Mouse (Mus musculus) midbrain, postnatal 0 days (tissue): ENCODE results near the gene Dpp7. TPM values are rescaled to one million over a fixed set of nuclear protein-coding genes. Genes with fewer than 3 reads are reported as not detected.

Experiments used
- ATAC-seq: fragments of 200-750 bp; cut with Nextera tagmentation; 2 replicates; pipeline ENCODE4 v1.8.0; 2017; ENCODE audit warnings: moderate number of reproducible peaks, mild to moderate bottlenecking, moderate TSS enrichment, moderate library complexity; ENCODE audit not compliant: low FRiP score
- DNase-seq: peaks from one replicate; pipeline ENCODE4 v3.0.0-alpha.2; 2015; ENCODE audit warnings: low spot score
- H3K27ac ChIP-seq: fragments of 300-500 bp; sonication (generic); 2 replicates; pipeline ENCODE4 v1.5.1; 2014; ENCODE audit warnings: low read depth, mild to moderate bottlenecking, low read length, mixed read lengths
- H3K27me3 ChIP-seq: fragments of 300-500 bp; sonication (generic); 2 replicates; pipeline ENCODE4 v1.6.1; 2014; ENCODE audit warnings: low read length, control low read depth, mixed read lengths; ENCODE audit not compliant: insufficient read depth
- H3K36me3 ChIP-seq: fragments of 300-500 bp; sonication (generic); 2 replicates; pipeline ENCODE4 v1.6.1; 2014; ENCODE audit warnings: low read length, control low read depth, mixed read lengths; ENCODE audit not compliant: insufficient read depth
- H3K4me1 ChIP-seq: fragments of 300-500 bp; sonication (generic); 2 replicates; pipeline ENCODE4 v1.6.1; 2014; ENCODE audit warnings: mild to moderate bottlenecking, control low read depth, antibody characterized with exemption, low read length, mixed read lengths; ENCODE audit not compliant: insufficient read depth
- H3K4me2 ChIP-seq: fragments of 300-500 bp; sonication (generic); 2 replicates; pipeline ENCODE4 v1.6.1; 2014; ENCODE audit warnings: low read depth, mild to moderate bottlenecking, low read length, mixed read lengths; ENCODE audit not compliant: poor library complexity, severe bottlenecking
- H3K4me3 ChIP-seq: fragments of 300-500 bp; sonication (generic); 2 replicates; pipeline ENCODE4 v1.5.1; 2014; ENCODE audit warnings: low read depth, mild to moderate bottlenecking, low read length, moderate library complexity
- H3K9ac ChIP-seq: fragments of 300-500 bp; sonication (generic); replicated peaks from 2 replicates; pipeline ENCODE4 v1.6.1; 2014; ENCODE audit warnings: mild to moderate bottlenecking, low read length, moderate library complexity, mixed read lengths; ENCODE audit not compliant: poor library complexity, severe bottlenecking
- H3K9me3 ChIP-seq: fragments of 300-500 bp; sonication (generic); 2 replicates; pipeline ENCODE4 v1.6.1; 2016; ENCODE audit warnings: low read length, control low read depth
- CTCF ChIP-seq: IDR thresholded peaks from 2 replicates; pipeline ENCODE4 v1.5.1; 2016; ENCODE audit warnings: antibody characterized with exemption, mild to moderate bottlenecking
- WGBS: fragments of 180-500 bp; shearing (Covaris S2); extraction: QIAGEN DNeasy Blood & Tissue Kit; methylation state at CpG from one replicate; pipeline ENCODE4 v1.1.7; 2014; 5-methylcytosine and 5-hydroxymethylcytosine counted together
- polyA plus RNA-seq: library from polyadenylated mRNA; unstranded; fragments of >200 nt; fragmentation: Nextera tagmentation; extraction: Ambion mirVana; gene quantifications from 2 replicates; pipeline ENCODE4 v1.2.1, GENCODE M21; 2015
- total RNA-seq: library from RNA; depleted of rRNA; stranded (reverse); fragments of >200 nt; gene quantifications from 2 replicates; pipeline ENCODE4 v1.2.3, GENCODE M21; 2014

Gene Dpp7
- total and polyA plus RNA-seq, 2 experiments from 2014 or later: 14.9 to 22.7 TPM

GRCm38 (mm10) chr2:25349499-25349898 lies 6.7 kb downstream of the Dpp7 start:
- Histone ChIP-seq H3K9ac (no peak overlapping the region), H3K4me2 (no peak overlapping the region), H3K4me1 (no peaks in the 10 kb centered on the region), H3K4me3 (no peak overlapping the region), H3K9me3 (no peaks in the 10 kb centered on the region), H3K27me3 (no peaks in the 10 kb centered on the region), H3K27ac (no peak overlapping the region), H3K36me3 (peaks cover 73% of the 10 kb centered on the region)
- DNase-seq (no peak), ATAC-seq (no peak)
- WGBS: 94% methylated on average over 4 of the region's 4 CpGs
- TF ChIP-seq CTCF: no peak

- no peak overlapping the region for H3K4me3 ChIP-seq
- peaks cover 81% of the 10 kb centered on the region for H3K36me3 ChIP-seq
- H3K27ac ChIP-seq: no peak overlapping the region
- no peaks in the 10 kb centered on the region for H3K4me1 ChIP-seq
- WGBS: 91% methylated on average over 7 of the region's 7 CpGs
- no peak overlapping the region for H3K9ac ChIP-seq
- no peak for TF ChIP-seq CTCF
- H3K27me3 ChIP-seq: no peaks in the 10 kb centered on the region
- no peaks in the 10 kb centered on the region for H3K9me3 ChIP-seq
- ATAC-seq (no peak), DNase-seq (no peak)
- no peak overlapping the region for H3K4me2 ChIP-seq
Measured at GRCm38 (mm10) chr2:25348162-25348561, 8.0 kb downstream of the Dpp7 start.

GRCm38 (mm10) chr2:25338303-25338702 lies 17.9 kb downstream of the Dpp7 start:
- no peaks in the 10 kb centered on the region for H3K9me3 ChIP-seq
- no peak for ATAC-seq
- H3K27me3 ChIP-seq: no peaks in the 10 kb centered on the region
- H3K27ac ChIP-seq: no peak overlapping the region
- TF ChIP-seq CTCF: no peak
- H3K4me1 ChIP-seq: peaks cover 5% of the 10 kb centered on the region; the same call in 1 of the 2 replicates
- H3K9ac ChIP-seq: no peak overlapping the region
- peaks cover 63% of the 10 kb centered on the region for H3K36me3 ChIP-seq
- no peak for DNase-seq
- H3K4me2 ChIP-seq: no peak overlapping the region
- WGBS: 97% methylated on average over 6 of the region's 6 CpGs
- H3K4me3 ChIP-seq: no peak overlapping the region

- H3K4me1 ChIP-seq: peaks cover 7% of the 10 kb centered on the region; the same call in 1 of the 2 replicates
- no peak for ATAC-seq
- peak overlapping the region; percentile 84 for H3K9ac ChIP-seq
- H3K27me3 ChIP-seq: no peaks in the 10 kb centered on the region
- H3K4me3 ChIP-seq: peak overlapping the region; percentile 90
- no peak for DNase-seq
- 91% methylated on average over 2 of the region's 2 CpGs for WGBS
- H3K36me3 ChIP-seq: peaks cover 38% of the 10 kb centered on the region
- no peak for TF ChIP-seq CTCF
- H3K9me3 ChIP-seq: no peaks in the 10 kb centered on the region
- peak overlapping the region; percentile 87 for H3K4me2 ChIP-seq
- no peak overlapping the region for H3K27ac ChIP-seq
Measured at GRCm38 (mm10) chr2:25333569-25333968, 22.6 kb downstream of the Dpp7 start.

DNA sequence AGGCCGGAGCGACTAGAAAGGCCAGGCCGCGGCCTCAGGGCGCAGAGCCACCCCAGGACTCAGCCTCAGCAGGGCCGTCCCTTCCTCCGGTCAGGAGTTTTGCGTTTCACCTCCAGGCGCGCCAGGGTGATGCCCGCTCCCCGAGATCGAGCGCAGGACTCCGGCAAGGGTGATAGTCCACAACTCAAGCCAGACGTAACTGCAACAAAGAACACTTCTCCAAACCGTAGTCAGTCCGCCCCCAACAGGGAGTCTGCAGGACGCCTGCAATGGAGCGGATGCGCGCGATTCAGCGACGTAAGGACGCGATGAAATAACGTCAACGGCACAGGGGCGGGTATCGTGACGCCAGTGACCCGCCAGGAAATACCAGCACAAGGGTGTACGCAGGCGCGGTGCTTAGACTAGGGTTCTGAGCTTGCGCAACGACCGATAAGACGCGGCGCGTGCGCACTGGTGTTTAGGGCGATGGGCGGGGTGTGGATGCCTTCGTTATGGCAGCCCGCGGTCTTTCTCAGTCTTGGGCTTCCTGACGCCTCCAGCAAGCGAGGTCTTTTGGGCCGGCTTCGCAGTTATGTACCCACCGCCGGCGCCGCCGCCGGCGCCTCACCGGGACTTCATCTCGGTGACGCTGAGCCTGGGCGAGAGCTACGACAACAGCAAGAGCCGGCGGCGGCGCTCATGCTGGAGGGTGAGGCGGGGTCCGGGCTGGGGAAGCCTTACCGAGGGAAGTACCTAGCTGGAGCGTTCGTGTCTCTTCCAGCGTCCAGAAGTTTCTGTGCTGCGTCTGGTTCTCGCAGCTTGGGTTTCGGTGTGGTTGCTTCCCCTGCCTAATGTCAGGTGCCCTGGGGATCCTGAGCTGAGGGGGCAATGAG lies 23.6 kb downstream of the Dpp7 start, which contains the start of gene Man1b1:
TSS of gene Man1b1 (plus strand) at position 53 of the 875 bp plus-strand sequence.
- H3K27ac ChIP-seq: peak within 1 kb of the TSS; percentile 87
- H3K4me3 ChIP-seq: peak within 1 kb of the TSS; percentile 90
- H3K9ac ChIP-seq: peak within 1 kb of the TSS; percentile 84
- peak within 1 kb of the TSS; percentile 87 for H3K4me2 ChIP-seq
- TF ChIP-seq CTCF: peak; percentile 65
- H3K9me3 ChIP-seq: no peaks in the 10 kb centered on the region
- ATAC-seq: peak; percentile 97
- H3K27me3 ChIP-seq: no peaks in the 10 kb centered on the region
- peaks cover 7% of the 10 kb centered on the region; the same call in 1 of the 2 replicates for H3K4me1 ChIP-seq
- peak; percentile 100 for DNase-seq
- H3K36me3 ChIP-seq: peaks cover 28% of the 10 kb centered on the region
- WGBS: under 1% methylated on average over 75 of the region's 78 CpGs

- Histone ChIP-seq H3K27ac (no peak overlapping the region), H3K9me3 (no peaks in the 10 kb centered on the region), H3K36me3 (peaks cover 19% of the 10 kb centered on the region), H3K27me3 (no peaks in the 10 kb centered on the region), H3K9ac (no peak overlapping the region), H3K4me2 (peak overlapping the region; percentile 87), H3K4me3 (peak overlapping the region; percentile 90), H3K4me1 (peaks cover 7% of the 10 kb centered on the region; the same call in 1 of the 2 replicates)
- peak; percentile 27; the same call in 1 of the 2 replicates for TF ChIP-seq CTCF
- DNase-seq (no peak), ATAC-seq (no peak)
- 58% methylated on average over 9 of the region's 9 CpGs for WGBS
Measured at GRCm38 (mm10) chr2:25331470-25331869, 24.7 kb downstream of the Dpp7 start.
